Mouse (Mus musculus) ZHBTc4 (cell line): ENCODE measurements around the gene Serhl.

ENCODE experiments used
- DNase-seq: peaks from one replicate; pipeline ENCODE4 v3.0.0-alpha.2; 2011; ENCODE audit warnings: low read depth, low spot score

Serhl gene

GRCm38 (mm10) chr15:83084022-83084640 lies 5.2 kb upstream of the Serhl start:
- DNase-seq: peak; percentile 32

DNA sequence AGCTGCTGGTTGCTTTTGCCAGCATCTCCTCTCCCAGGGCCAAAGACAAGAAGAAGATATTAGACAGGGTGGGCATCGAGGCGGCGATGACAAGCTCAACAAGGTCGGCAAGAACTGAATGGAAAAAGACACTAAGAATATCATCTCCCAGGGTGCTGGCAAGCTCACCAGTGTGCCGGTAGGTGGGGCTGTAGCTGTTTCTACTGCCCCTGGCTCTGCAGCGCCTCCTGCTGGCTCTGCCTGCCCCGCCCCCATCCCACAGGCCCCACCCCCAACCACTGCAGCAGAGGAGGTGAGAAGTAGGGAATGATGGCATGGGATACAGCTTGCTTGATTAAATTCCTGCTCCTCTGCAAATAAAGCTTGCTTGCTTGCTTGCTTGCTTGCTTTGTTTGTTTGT lies 3.4 kb upstream of the Serhl start:
- DNase-seq: peak; percentile 89

GRCm38 (mm10) chr15:83086636-83087328 lies 2.5 kb upstream of the Serhl start:
- DNase-seq: no peak

DNA sequence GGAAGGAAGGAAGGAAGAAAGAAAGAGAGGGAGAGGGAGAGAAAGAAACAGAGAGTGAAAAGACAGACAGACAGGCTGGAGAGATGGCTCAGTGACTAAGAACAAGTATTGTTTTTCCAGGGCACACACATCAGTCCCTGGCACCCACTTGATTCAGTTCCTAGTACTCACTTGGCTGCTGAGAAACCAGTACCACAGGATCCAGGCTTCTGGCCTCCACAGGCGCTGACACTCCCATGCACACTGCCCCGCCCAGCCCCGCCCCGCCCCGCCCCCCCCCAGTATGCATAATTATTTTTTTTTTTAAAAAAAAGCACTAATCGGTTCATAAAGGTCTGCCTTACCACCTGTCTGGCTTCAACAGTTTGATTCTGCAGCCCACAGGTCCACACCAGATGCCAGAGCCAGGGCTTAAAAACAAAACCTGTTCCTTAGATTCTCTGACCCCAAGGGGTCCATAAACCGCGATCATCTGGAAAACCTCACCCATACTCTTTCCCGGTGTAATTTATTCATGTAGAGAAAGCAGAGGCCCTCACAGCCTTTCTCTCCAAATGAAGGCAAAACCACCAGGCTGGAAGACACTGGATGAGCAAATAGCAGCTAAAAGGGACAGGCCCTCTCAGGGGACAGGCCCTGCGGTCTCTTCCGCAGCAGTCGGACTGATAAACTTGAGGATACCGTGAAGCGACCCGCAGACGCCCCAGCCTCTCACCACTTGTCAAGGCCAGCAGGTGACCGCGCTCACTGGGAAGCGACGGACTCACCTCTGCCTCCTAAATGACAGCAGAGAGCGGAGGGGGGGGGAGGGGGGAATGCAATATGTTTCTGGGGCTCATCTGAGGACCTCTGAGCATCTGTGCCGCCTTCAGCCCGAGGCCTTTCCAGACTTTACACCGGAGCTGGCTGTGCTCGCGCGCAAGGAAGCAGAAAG lies 544 bp upstream of the Serhl start:
- no peak for DNase-seq

- peak; percentile 94 for DNase-seq
Measured at GRCm38 (mm10) chr15:83090874-83091273, 1.6 kb downstream of the Serhl start.

GRCm38 (mm10) chr15:83093687-83094086 lies 4.4 kb downstream of the Serhl start:
- no peak for DNase-seq

DNA sequence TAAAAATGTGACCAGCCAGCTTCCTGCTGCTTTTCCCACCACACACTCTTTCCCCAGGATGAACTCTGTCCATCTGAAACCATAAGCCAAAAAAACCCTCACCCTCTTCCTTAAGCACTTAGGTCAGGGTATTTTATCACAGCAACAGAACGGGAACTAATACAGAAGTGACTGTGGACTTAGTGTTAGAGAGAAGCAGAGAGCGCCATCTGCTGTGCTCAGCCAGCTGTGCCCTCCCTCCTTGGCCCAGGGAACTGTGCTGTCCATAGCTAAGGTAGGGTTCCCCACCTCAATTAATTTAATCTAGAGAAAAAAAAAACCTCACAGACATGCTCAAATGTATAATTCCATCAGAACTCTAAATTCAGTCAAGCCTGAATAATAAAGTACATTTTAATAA lies 6.6 kb downstream of the Serhl start:
- no peak for DNase-seq

GRCm38 (mm10) chr15:83099533-83100331 lies 10.4 kb downstream of the Serhl start:
- peak; percentile 98 for DNase-seq

DNA sequence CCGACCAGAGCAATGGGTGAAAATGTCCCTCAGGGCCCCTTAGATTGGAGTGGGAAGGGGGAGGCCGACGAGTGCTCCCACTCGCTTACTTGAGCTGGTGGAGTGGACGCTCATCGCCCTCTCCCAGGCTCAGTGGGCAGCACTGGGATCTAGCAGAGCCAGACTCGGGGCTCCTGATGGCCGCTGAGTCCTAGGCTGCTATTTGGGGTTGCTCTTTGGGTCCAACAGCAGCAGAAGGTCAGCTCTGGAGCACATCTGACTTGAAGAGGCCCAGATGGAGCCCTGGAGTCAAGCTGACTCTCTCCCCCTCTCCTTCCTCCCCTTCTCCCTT lies 11.0 kb downstream of the Serhl start:
- no peak for DNase-seq

- DNase-seq: no peak
Measured at GRCm38 (mm10) chr15:83103111-83103510, 13.8 kb downstream of the Serhl start.

- DNase-seq: no peak
Measured at GRCm38 (mm10) chr15:83106426-83106825, 17.1 kb downstream of the Serhl start.

- DNase-seq: no peak
Measured at GRCm38 (mm10) chr15:83107814-83108213, 18.5 kb downstream of the Serhl start.

DNA sequence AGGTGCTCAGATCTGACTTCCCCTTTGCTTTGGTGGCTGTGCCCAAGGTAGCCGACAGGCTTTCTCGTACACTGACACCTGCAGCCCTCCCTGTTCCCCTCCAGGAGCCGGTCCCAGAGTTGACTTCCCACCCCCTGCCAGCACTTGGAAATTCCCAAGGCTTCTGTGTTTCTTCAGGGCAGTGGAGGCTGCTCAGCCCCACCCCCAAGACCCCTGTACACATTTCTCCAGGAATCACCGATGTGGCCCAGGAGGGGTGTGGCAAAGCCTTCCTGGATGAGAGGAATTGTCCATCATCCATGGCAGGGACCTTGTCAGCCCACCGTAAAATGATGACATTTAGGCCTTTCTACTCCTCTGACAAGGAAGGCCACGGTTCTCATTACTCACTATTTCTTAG lies 22.0 kb downstream of the Serhl start:
- no peak for DNase-seq

GRCm38 (mm10) chr15:83111874-83112273 lies 22.6 kb downstream of the Serhl start:
- DNase-seq: no peak

- DNase-seq: no peak
Measured at GRCm38 (mm10) chr15:83112898-83113297, 23.6 kb downstream of the Serhl start.

- DNase-seq: no peak
Measured at GRCm38 (mm10) chr15:83114106-83114505, 24.8 kb downstream of the Serhl start.

DNA sequence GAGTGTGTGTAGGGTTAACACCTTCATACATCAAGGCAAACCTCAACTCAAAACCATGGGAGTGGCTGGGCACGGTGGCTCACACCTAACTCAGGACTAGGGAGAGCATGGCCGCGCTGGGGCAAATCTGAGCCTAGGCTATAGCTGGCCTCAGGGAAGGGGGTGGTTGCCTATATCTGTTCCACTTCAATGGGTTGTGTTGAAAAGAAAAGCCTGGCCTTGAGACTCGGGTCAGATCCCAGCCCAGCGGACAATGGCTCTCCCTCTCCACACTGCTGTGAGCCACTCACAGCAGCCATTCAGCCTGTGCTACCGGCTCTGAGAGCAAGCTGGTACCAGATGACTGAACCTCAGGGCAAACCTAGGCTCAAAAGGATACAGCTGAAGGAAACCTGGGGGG lies 25.8 kb downstream of the Serhl start:
- peak; percentile 53 for DNase-seq

GRCm38 (mm10) chr15:83118360-83118759 lies 29.1 kb downstream of the Serhl start:
- peak; percentile 75 for DNase-seq

- peak; percentile 82 for DNase-seq
Measured at GRCm38 (mm10) chr15:83121709-83122565, 32.6 kb downstream of the Serhl start.

GRCm38 (mm10) chr15:83122566-83123145 lies 33.4 kb downstream of the Serhl start, which contains the start of gene Rrp7a:
TSS of gene Rrp7a (minus strand) at chr15:83122801.
- peak; percentile 97 for DNase-seq
